Mouse (Mus musculus): ENCODE data around the gene Nop9.

Nop9 gene

DNA sequence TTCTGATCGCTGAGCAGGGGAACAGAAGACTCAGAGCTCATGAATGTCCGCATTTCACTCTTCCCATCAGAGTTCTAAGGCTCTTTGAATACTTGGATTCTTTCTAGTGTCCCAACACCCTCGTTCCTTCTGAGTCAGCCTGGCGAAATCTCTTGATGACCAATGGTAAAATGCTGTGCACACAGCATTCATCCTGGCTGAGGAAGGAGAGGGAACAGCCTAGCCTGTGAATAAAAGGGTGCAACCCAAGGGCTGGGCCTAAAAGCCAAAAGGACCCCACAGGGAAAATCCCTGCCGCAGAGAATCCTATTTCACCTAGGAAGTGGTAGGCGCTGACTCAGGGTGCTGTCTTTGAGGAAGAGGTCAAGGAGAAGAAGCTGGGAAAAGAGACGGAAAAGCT lies 15.4 kb upstream of the Nop9 start:
- no peak for DNase-seq

GRCm38 (mm10) chr14:55730531-55731032 lies 14.9 kb upstream of the Nop9 start:
- DNase-seq = no peak

- DNase-seq = no peak
Measured at GRCm38 (mm10) chr14:55733889-55734288, 11.6 kb upstream of the Nop9 start.

DNA sequence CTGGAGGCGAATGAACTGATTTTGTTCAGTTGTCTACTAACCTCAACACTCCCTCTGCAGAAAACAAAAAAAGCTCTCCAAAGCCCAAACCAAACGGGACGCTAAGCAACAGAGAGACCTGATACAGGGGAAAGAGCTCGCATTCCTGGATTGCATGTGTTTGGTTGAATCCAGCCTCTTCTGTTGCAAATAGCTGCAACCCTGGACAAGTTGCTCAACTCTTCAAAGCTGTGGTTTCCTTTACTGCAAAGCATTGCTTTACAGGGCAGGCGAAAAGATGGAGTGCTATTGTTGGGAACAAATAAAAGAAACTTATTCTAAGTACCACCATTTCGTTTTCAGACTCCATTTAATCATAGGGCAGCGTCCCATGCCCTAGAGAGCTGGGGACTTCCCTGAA lies 10.6 kb upstream of the Nop9 start:
- no peak for DNase-seq

- no peak for DNase-seq
Measured at GRCm38 (mm10) chr14:55735334-55735733, 10.2 kb upstream of the Nop9 start.

GRCm38 (mm10) chr14:55735758-55736157 lies 9.7 kb upstream of the Nop9 start:
- DNase-seq = no peak

DNA sequence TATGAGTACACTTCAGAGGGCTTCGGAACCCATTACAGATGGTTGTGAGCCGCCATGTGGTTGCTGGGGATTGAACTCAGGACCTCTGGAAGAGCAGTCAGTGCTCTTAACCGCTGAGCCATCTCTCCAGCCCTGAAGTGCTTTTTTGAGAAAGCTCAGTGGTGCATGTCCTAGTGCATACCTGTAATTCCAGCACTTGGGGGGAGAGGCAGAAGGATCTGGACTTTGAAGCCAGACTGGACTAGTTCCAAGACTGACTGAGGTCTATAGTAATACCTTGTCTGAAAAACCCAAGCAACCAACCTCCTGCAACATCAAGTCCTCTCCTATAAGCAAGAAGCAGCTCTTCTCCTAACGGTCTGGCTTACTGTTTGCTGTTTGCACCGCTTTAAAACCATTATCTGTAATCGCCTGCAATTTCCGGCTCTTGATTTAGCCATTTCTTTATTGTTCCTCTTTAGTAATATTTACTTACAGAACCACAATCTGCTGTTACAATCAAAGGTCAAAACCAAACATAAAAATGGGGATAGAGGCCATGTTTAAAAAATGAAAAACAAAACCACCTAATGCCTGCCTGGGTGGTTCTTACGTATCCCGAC lies 8.3 kb upstream of the Nop9 start:
- DNase-seq = no peak

DNA sequence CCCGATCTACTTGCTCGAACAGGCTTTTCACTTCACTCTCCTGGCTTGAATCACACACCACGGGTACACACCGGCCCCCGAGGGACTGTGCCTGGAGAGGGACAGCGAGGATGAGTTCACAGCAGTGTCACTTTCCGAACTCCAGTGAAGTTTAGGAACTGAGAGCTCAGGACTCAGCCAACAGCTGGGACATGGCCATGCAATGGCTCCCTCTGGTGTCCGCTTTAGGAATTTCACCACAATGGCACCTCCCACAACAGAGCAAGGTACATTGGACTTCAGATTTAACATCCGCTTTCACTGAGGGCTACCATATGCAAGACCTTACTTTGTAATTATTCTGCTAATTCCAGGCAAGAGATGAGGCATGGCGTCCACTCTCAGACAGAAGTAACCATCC lies 1.8 kb upstream of the Nop9 start:
- peak; percentile 84 for DNase-seq

- no peak for DNase-seq
Measured at GRCm38 (mm10) chr14:55745861-55746237, 356 bp downstream of the Nop9 start.

DNA sequence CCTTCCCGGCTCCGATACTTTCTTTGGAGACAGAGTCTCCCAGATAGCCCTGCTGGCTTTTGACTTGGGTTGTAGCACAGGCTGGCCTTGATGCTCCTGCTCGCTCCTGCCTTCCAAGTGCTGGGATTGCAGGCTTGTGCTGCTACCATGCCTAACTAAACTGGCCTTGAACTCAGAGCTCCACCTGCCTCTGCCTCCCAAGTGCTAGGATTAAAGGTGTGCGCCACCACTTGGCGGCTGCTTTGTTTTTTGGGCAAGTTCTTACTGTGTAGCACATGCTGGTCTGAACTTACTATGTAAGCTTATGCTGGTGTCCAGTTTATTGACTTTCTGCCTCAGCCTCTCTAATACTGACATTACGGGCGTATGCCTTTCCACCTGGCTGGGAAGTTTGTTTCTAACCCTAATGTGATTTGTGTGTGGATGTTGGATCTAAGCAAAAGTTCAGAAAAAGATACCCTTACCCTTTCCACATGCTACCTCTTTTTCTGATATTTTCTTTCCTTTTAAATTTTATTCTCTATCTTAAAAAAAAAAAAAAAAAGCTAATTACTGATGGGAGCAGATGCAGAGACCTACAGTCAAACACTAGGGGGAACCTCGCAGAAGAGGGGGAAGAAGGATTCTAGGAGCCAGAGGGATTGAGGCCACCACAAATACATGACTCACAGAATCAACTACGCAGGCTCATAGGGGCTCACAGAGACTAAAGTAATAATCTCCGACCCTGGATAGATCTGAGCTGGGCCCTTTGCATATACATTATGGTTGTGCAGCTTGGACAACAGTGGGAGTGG lies 1.8 kb downstream of the Nop9 start:
- DNase-seq = no peak

GRCm38 (mm10) chr14:55757566-55757965 lies 12.1 kb downstream of the Nop9 start:
- DNase-seq = no peak

GRCm38 (mm10) chr14:55758363-55758784 lies 12.9 kb downstream of the Nop9 start, which contains the start of gene Cideb:
Gene Cideb (minus strand): TSS chr14:55758458.
- no peak for DNase-seq

GRCm38 (mm10) chr14:55760156-55760555 lies 14.7 kb downstream of the Nop9 start:
- DNase-seq = peak; percentile 85

GRCm38 (mm10) chr14:55761163-55761562 lies 15.7 kb downstream of the Nop9 start, which contains the start of gene Ltb4r2:
Gene Ltb4r2 (plus strand): TSS chr14:55761428.
- no peak for DNase-seq

DNA sequence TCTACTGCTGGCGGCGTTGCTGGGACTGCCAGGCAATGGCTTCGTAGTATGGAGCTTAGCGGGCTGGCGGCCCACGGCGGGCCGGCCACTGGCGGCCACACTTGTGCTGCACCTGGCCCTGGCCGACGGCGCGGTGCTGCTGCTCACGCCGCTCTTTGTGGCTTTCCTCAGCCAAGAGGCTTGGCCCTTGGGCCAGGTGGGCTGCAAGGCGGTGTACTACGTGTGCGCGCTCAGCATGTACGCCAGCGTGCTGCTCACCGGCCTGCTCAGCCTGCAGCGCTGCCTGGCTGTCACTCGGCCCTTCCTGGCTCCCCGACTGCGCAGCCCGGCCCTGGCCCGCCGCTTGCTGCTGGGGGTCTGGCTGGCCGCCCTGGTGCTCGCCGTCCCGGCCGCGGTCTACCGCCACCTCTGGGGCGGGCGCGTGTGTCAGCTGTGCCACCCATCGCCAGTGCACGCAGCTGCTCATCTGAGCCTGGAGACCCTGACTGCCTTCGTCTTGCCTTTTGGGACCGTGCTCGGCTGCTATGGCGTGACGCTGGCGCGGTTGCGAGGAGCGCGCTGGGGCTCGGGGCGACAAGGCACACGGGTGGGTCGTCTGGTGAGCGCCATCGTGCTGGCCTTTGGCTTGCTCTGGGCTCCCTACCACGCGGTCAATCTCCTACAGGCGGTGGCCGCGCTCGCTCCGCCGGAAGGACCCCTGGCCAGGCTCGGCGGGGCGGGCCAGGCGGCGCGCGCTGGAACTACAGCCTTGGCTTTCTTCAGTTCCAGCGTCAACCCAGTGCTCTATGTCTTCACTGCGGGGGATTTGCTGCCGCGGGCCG lies 16.7 kb downstream of the Nop9 start:
- DNase-seq = peak; percentile 58

GRCm38 (mm10) chr14:55763166-55763565 lies 17.7 kb downstream of the Nop9 start:
- DNase-seq = no peak

DNA sequence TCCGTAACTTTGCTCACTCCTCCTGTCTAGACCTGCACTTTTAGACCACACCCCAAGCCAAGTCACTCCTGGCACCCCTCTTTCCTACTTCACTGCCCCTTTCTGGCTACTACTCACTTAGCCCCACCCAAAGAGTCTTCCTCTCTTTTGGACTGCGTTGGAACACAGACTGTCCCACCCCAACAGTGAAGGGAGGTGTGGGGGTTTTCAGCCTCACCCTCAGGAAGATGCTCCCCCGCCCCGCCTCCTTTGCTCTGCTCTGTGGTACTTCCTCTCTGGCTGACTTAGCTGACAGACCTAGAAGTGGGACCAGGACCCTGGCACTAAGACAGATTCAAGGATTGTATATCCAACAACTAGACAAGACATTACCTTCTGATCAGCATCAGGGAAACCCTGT lies 20.2 kb downstream of the Nop9 start, which contains the start of gene Ltb4r1:
Ltb4r1 (plus strand) TSS at position 267 of the 400 bp plus-strand sequence.
- no peak for DNase-seq

DNA sequence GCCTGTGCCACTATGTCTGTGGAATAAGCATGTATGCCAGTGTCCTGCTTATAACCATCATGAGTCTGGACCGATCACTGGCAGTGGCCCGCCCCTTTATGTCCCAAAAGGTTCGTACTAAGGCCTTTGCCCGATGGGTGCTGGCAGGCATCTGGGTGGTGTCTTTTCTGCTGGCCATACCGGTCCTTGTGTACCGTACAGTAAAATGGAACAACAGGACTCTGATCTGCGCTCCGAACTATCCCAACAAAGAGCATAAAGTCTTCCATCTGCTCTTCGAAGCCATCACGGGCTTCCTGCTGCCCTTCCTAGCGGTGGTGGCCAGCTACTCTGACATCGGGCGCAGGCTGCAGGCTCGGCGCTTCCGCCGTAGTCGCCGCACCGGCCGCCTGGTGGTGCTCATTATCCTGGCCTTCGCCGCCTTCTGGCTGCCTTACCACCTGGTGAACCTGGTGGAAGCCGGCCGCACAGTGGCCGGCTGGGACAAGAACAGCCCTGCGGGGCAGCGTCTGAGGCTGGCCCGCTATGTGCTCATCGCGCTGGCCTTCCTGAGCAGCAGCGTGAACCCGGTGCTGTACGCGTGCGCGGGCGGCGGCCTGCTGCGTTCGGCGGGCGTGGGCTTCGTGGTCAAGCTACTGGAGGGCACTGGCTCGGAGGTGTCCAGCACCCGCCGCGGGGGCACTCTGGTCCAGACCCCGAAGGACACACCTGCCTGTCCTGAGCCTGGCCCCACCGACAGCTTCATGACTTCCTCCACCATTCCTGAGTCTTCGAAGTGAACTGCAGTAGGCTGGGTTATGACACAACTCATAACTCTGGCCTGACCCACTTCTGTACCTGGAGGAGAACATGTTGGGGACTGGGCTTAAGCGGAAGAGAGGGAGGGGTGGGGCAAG lies 22.3 kb downstream of the Nop9 start:
- peak; percentile 51 for DNase-seq

DNA sequence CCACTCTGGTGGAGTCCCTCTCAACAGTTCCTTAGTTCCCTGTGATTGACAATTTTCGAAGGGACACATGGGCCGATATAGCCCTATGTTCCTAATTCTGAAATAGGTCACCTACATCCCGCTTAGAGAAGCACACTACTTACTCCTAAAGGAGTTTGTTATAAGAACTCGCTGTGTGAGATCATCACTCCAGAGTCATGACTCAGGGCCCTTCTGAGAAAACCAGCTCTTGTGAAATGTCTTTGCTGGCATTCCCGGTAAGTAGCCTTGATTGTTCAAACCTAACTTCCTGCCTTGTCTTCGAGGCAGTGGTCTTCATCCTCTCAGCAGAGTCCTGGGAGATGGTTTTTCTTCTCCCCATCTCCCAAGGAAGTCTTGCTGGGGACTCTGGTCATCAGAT lies 23.1 kb downstream of the Nop9 start:
- DNase-seq = no peak

DNA sequence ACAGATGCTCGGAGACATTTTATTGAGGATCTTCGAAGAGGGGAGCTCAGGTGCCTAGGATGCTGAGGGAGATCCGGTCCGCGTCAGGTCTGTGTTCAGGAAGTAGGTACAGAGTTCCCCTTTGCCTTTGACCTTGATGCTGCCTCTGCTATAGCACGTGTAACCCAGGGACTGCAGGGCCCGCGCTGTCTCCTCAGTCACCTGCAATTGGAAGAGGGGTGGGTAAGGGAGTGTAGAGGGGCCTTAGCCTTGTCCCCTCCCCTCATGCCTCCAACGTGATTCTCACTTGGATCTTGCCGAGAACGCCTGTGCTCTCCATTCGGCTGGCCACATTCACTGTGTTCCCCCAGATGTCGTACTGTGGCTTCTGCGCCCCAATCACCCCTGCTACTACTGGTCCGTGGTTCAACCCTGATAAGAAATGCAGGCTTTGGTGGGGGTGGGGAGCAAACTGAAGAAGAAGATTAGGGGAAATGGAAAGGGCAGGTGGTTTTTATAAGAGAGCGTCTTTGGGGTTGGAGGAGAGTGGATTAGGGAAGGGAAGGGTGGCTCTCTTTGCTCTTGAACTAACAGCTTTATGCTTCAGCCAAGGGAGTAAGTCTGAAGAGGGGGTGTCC lies 23.7 kb downstream of the Nop9 start:
- no peak for DNase-seq

- DNase-seq = no peak
Measured at GRCm38 (mm10) chr14:55776711-55777110, 31.2 kb downstream of the Nop9 start.

DNA sequence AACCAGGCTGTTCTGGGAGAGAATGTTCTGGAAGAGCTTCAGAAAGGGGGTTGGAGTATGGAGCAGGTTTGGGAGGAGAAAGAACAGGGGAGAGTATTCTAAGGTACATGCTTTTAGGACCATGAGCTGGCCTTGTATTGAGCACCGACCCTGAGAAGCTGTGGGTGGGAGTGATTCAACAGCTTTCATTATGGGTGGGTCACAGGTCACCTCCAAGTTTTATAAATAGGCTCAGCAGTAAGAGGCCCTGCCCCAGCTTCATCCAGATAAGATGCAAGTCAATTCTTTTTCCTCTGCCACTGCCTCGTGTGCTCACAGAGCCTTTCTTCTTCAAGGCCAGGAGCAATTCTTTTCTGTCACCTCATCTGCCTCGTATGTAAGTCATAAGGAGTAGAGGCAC lies 31.7 kb downstream of the Nop9 start:
- DNase-seq = no peak
